Mouse (Mus musculus): Measurements from ENCODE around the gene Adgrl1. TPM values are rescaled to one million over a fixed set of nuclear protein-coding genes. Genes with fewer than 3 reads are reported as not detected.
A peak's percentile ranks its signal among the peaks of the same experiment; 100 is the strongest.

Adgrl1 gene
- polyA plus RNA-seq, 1 experiment from 2014 or later, result 54.8 TPM

GRCm38 (mm10) chr8:83876080-83876837, 23.6 kb upstream of the Adgrl1 start:
- H3K4me3 ChIP-seq (ENCODE audit: low read depth, low read length), result peak overlapping the region; percentile 68
- peak overlapping the region; percentile 93 for H3K27ac ChIP-seq (ENCODE audit: low read length)
- no peaks in the 10 kb centered on the region for H3K36me3 ChIP-seq (ENCODE audit: control insufficient read depth, insufficient read depth, low read length)
- WGBS, result under 1% methylated on average over 41 of the region's 41 CpGs
- peak; percentile 41; the same call in 1 of the 2 replicates for ATAC-seq
- H3K4me2 ChIP-seq (ENCODE audit: low read length), result peak overlapping the region; percentile 90
- H3K9ac ChIP-seq (ENCODE audit: low read depth, low read length), result peak overlapping the region; percentile 92
- no peaks in the 10 kb centered on the region for H3K27me3 ChIP-seq (ENCODE audit: control insufficient read depth, insufficient read depth, low read depth, low read length)
- H3K4me1 ChIP-seq (ENCODE audit: control insufficient read depth, insufficient read depth, low read length), result peaks cover 19% of the 10 kb centered on the region
- H3K9me3 ChIP-seq (replicated peaks; ENCODE audit: control insufficient read depth, low read length, poor library complexity, severe bottlenecking), result no peaks in the 10 kb centered on the region

GRCm38 (mm10) chr8:83876838-83877223, 23.1 kb upstream of the Adgrl1 start:
- Histone ChIP-seq H3K9me3 (replicated peaks; ENCODE audit: control insufficient read depth, low read length, poor library complexity, severe bottlenecking) (no peaks in the 10 kb centered on the region), H3K36me3 (ENCODE audit: control insufficient read depth, insufficient read depth, low read length) (no peaks in the 10 kb centered on the region), H3K4me3 (ENCODE audit: low read depth, low read length) (no peak overlapping the region), H3K9ac (ENCODE audit: low read depth, low read length) (0 out of 2 replicates have a peak overlapping the region, but pooled peaks have one; percentile 14), H3K27me3 (ENCODE audit: control insufficient read depth, insufficient read depth, low read depth, low read length) (no peaks in the 10 kb centered on the region), H3K27ac (ENCODE audit: low read length) (peak overlapping the region; percentile 93), H3K4me1 (ENCODE audit: control insufficient read depth, insufficient read depth, low read length) (peaks cover 19% of the 10 kb centered on the region), H3K4me2 (ENCODE audit: low read length) (peak overlapping the region; percentile 90; the same call in 1 of the 2 replicates)
- no peak for ATAC-seq
- 3% methylated on average over 10 of the region's 10 CpGs for WGBS

- Histone ChIP-seq H3K36me3 (ENCODE audit: control insufficient read depth, insufficient read depth, low read length) (no peaks in the 10 kb centered on the region), H3K27me3 (ENCODE audit: control insufficient read depth, insufficient read depth, low read depth, low read length) (no peaks in the 10 kb centered on the region), H3K4me2 (ENCODE audit: low read length) (no peak overlapping the region), H3K4me3 (ENCODE audit: low read depth, low read length) (no peak overlapping the region), H3K27ac (ENCODE audit: low read length) (no peak overlapping the region), H3K9me3 (replicated peaks; ENCODE audit: control insufficient read depth, low read length, poor library complexity, severe bottlenecking) (no peaks in the 10 kb centered on the region), H3K4me1 (ENCODE audit: control insufficient read depth, insufficient read depth, low read length) (no peaks in the 10 kb centered on the region), H3K9ac (ENCODE audit: low read depth, low read length) (no peak overlapping the region)
- ATAC-seq, result no peak
- 70% methylated on average over 2 of the region's 2 CpGs for WGBS
Measured at GRCm38 (mm10) chr8:83888409-83888808, 11.5 kb upstream of the Adgrl1 start.

GRCm38 (mm10) chr8:83892061-83892460, 7.8 kb upstream of the Adgrl1 start:
- Histone ChIP-seq H3K36me3 (ENCODE audit: control insufficient read depth, insufficient read depth, low read length) (no peaks in the 10 kb centered on the region), H3K9me3 (replicated peaks; ENCODE audit: control insufficient read depth, low read length, poor library complexity, severe bottlenecking) (no peaks in the 10 kb centered on the region), H3K4me3 (ENCODE audit: low read depth, low read length) (no peak overlapping the region), H3K9ac (ENCODE audit: low read depth, low read length) (no peak overlapping the region), H3K4me1 (ENCODE audit: control insufficient read depth, insufficient read depth, low read length) (peaks cover under 1% of the 10 kb centered on the region; the same call in 1 of the 2 replicates), H3K27ac (ENCODE audit: low read length) (no peak overlapping the region), H3K4me2 (ENCODE audit: low read length) (no peak overlapping the region), H3K27me3 (ENCODE audit: control insufficient read depth, insufficient read depth, low read depth, low read length) (0 out of 2 replicates have a peak, but pooled peaks cover 4% of the 10 kb centered on the region)
- WGBS, result 62% methylated on average over 4 of the region's 4 CpGs
- no peak for ATAC-seq

- H3K27ac ChIP-seq (ENCODE audit: low read length), result no peak overlapping the region
- 0 out of 2 replicates have a peak, but pooled peaks cover 4% of the 10 kb centered on the region for H3K27me3 ChIP-seq (ENCODE audit: control insufficient read depth, insufficient read depth, low read depth, low read length)
- no peak for ATAC-seq
- H3K4me2 ChIP-seq (ENCODE audit: low read length), result no peak overlapping the region
- no peaks in the 10 kb centered on the region for H3K36me3 ChIP-seq (ENCODE audit: control insufficient read depth, insufficient read depth, low read length)
- 1% methylated on average over 5 of the region's 5 CpGs for WGBS
- H3K9ac ChIP-seq (ENCODE audit: low read depth, low read length), result no peak overlapping the region
- H3K9me3 ChIP-seq (replicated peaks; ENCODE audit: control insufficient read depth, low read length, poor library complexity, severe bottlenecking), result no peaks in the 10 kb centered on the region
- no peak overlapping the region for H3K4me3 ChIP-seq (ENCODE audit: low read depth, low read length)
- peaks cover 15% of the 10 kb centered on the region for H3K4me1 ChIP-seq (ENCODE audit: control insufficient read depth, insufficient read depth, low read length)
Measured at GRCm38 (mm10) chr8:83893915-83894314, 6.0 kb upstream of the Adgrl1 start.

- Histone ChIP-seq H3K9me3 (replicated peaks; ENCODE audit: control insufficient read depth, low read length, poor library complexity, severe bottlenecking) (no peaks in the 10 kb centered on the region), H3K36me3 (ENCODE audit: control insufficient read depth, insufficient read depth, low read length) (no peaks in the 10 kb centered on the region), H3K27ac (ENCODE audit: low read length) (no peak overlapping the region), H3K27me3 (ENCODE audit: control insufficient read depth, insufficient read depth, low read depth, low read length) (0 out of 2 replicates have a peak, but pooled peaks cover 4% of the 10 kb centered on the region), H3K4me2 (ENCODE audit: low read length) (no peak overlapping the region), H3K4me3 (ENCODE audit: low read depth, low read length) (no peak overlapping the region), H3K9ac (ENCODE audit: low read depth, low read length) (no peak overlapping the region), H3K4me1 (ENCODE audit: control insufficient read depth, insufficient read depth, low read length) (peaks cover 15% of the 10 kb centered on the region)
- ATAC-seq, result no peak
- WGBS, result 5% methylated on average over 5 of the region's 5 CpGs
Measured at GRCm38 (mm10) chr8:83895894-83896293, 4.0 kb upstream of the Adgrl1 start.

GRCm38 (mm10) chr8:83896461-83896860, 3.4 kb upstream of the Adgrl1 start:
- no peak overlapping the region for H3K9ac ChIP-seq (ENCODE audit: low read depth, low read length)
- no peak for ATAC-seq
- 0 out of 2 replicates have a peak, but pooled peaks cover 4% of the 10 kb centered on the region for H3K27me3 ChIP-seq (ENCODE audit: control insufficient read depth, insufficient read depth, low read depth, low read length)
- no peak overlapping the region for H3K4me2 ChIP-seq (ENCODE audit: low read length)
- no peak overlapping the region for H3K27ac ChIP-seq (ENCODE audit: low read length)
- WGBS, result 84% methylated on average over 7 of the region's 7 CpGs
- no peaks in the 10 kb centered on the region for H3K9me3 ChIP-seq (replicated peaks; ENCODE audit: control insufficient read depth, low read length, poor library complexity, severe bottlenecking)
- H3K4me1 ChIP-seq (ENCODE audit: control insufficient read depth, insufficient read depth, low read length), result peaks cover 15% of the 10 kb centered on the region
- H3K4me3 ChIP-seq (ENCODE audit: low read depth, low read length), result no peak overlapping the region
- no peaks in the 10 kb centered on the region for H3K36me3 ChIP-seq (ENCODE audit: control insufficient read depth, insufficient read depth, low read length)

GRCm38 (mm10) chr8:83897211-83897610, 2.7 kb upstream of the Adgrl1 start:
- no peak for ATAC-seq
- Histone ChIP-seq H3K9me3 (replicated peaks; ENCODE audit: control insufficient read depth, low read length, poor library complexity, severe bottlenecking) (no peaks in the 10 kb centered on the region), H3K4me2 (ENCODE audit: low read length) (peak overlapping the region; percentile 93), H3K27me3 (ENCODE audit: control insufficient read depth, insufficient read depth, low read depth, low read length) (0 out of 2 replicates have a peak, but pooled peaks cover 4% of the 10 kb centered on the region), H3K27ac (ENCODE audit: low read length) (peak overlapping the region; percentile 50), H3K4me3 (ENCODE audit: low read depth, low read length) (peak overlapping the region; percentile 35), H3K36me3 (ENCODE audit: control insufficient read depth, insufficient read depth, low read length) (no peaks in the 10 kb centered on the region), H3K4me1 (ENCODE audit: control insufficient read depth, insufficient read depth, low read length) (peaks cover 19% of the 10 kb centered on the region), H3K9ac (ENCODE audit: low read depth, low read length) (peak overlapping the region; percentile 56)
- under 1% methylated on average over 26 of the region's 26 CpGs for WGBS

GRCm38 (mm10) chr8:83898456-83898855, 1.4 kb upstream of the Adgrl1 start:
- Histone ChIP-seq H3K9me3 (replicated peaks; ENCODE audit: control insufficient read depth, low read length, poor library complexity, severe bottlenecking) (no peaks in the 10 kb centered on the region), H3K27me3 (ENCODE audit: control insufficient read depth, insufficient read depth, low read depth, low read length) (0 out of 2 replicates have a peak, but pooled peaks cover 4% of the 10 kb centered on the region), H3K4me2 (ENCODE audit: low read length) (peak overlapping the region; percentile 93), H3K27ac (ENCODE audit: low read length) (peak overlapping the region; percentile 99), H3K36me3 (ENCODE audit: control insufficient read depth, insufficient read depth, low read length) (no peaks in the 10 kb centered on the region), H3K9ac (ENCODE audit: low read depth, low read length) (peak overlapping the region; percentile 63), H3K4me3 (ENCODE audit: low read depth, low read length) (peak overlapping the region; percentile 98), H3K4me1 (ENCODE audit: control insufficient read depth, insufficient read depth, low read length) (peaks cover 31% of the 10 kb centered on the region)
- WGBS, result 2% methylated on average over 10 of the region's 10 CpGs
- ATAC-seq, result no peak

Measured in midbrain, embryonic 16.5 days (tissue).